Mouse (Mus musculus) kidney, embryonic 14.5 days (tissue): Measurements from ENCODE around the gene Epha6. TPM values are rescaled to one million over a fixed set of nuclear protein-coding genes. Genes with fewer than 3 reads are reported as not detected.

ENCODE experiments used
- ATAC-seq: fragments of 200-750 bp; cut with Nextera tagmentation; 2 replicates; pipeline ENCODE4 v1.8.0; 2017; ENCODE audit warnings: moderate number of reproducible peaks, mild to moderate bottlenecking, moderate TSS enrichment, moderate library complexity; ENCODE audit not compliant: low FRiP score, low TSS enrichment
- H3K27ac ChIP-seq: fragments of 300-500 bp; sonication (generic); 2 replicates; pipeline ENCODE4 v1.5.1; 2014; ENCODE audit warnings: low read depth, mild to moderate bottlenecking, low read length, moderate library complexity, mixed read lengths
- H3K27me3 ChIP-seq: fragments of 300-500 bp; sonication (generic); 2 replicates; pipeline ENCODE4 v1.6.1; 2014; ENCODE audit warnings: mild to moderate bottlenecking, low read length; ENCODE audit not compliant: control insufficient read depth, insufficient read depth
- H3K36me3 ChIP-seq: fragments of 300-500 bp; sonication (generic); 2 replicates; pipeline ENCODE4 v1.6.1; 2014; ENCODE audit warnings: low read length, mixed read lengths; ENCODE audit not compliant: control insufficient read depth, insufficient read depth
- H3K4me1 ChIP-seq: fragments of 300-500 bp; sonication (generic); 2 replicates; pipeline ENCODE4 v1.6.1; 2014; ENCODE audit warnings: low read length, mixed read lengths; ENCODE audit not compliant: control insufficient read depth, insufficient read depth
- H3K4me2 ChIP-seq: fragments of 300-500 bp; sonication (generic); replicated peaks from 2 replicates; pipeline ENCODE4 v1.6.1; 2014; ENCODE audit warnings: low read depth, mild to moderate bottlenecking, low read length
- H3K4me3 ChIP-seq: fragments of 300-500 bp; sonication (generic); 2 replicates; pipeline ENCODE4 v1.5.1; 2014; ENCODE audit warnings: mild to moderate bottlenecking, low read length
- H3K9ac ChIP-seq: fragments of 300-500 bp; sonication (generic); 2 replicates; pipeline ENCODE4 v1.6.1; 2014; ENCODE audit warnings: low read depth, mild to moderate bottlenecking, low read length, moderate library complexity
- H3K9me3 ChIP-seq: fragments of 300-500 bp; sonication (generic); 2 replicates; pipeline ENCODE4 v1.6.1; 2016; ENCODE audit warnings: low read length; ENCODE audit not compliant: control insufficient read depth
- WGBS: fragments of 180-500 bp; shearing (Covaris S2); extraction: QIAGEN DNeasy Blood & Tissue Kit; methylation state at CpG from one replicate; pipeline ENCODE4 v1.1.7; 2014; 5-methylcytosine and 5-hydroxymethylcytosine counted together
- polyA plus RNA-seq: library from polyadenylated mRNA; unstranded; fragments of >200 nt; fragmentation: Nextera tagmentation; extraction: Ambion mirVana; gene quantifications from 2 replicates; pipeline ENCODE4 v1.2.1, GENCODE M21; 2014

Epha6 gene
- polyA plus RNA-seq, 1 experiment from 2014 or later, result 0.11 TPM

DNA sequence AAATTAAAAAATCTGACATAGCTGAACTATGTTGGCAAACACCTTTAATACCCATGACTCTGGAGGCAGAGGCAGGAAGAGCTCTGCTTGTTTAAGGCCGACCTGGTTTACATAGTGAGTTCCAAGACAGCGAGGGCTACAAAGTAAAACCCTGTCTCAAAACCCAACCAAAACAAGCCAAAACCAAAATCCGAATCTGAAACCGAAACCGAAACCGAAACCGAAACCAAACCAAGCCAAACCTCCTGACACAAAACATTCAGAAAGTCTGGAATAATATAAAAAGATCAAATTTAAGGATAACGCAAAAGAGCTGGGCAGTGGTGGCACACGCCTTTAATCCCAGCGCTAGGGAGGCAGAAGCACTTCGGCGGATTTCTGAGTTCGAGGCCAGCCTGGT, 725.3 kb downstream of the Epha6 start:
- Histone ChIP-seq H3K4me1 (no peaks in the 10 kb centered on the region), H3K36me3 (no peaks in the 10 kb centered on the region), H3K4me2 (no peak overlapping the region), H3K27ac (no peak overlapping the region), H3K27me3 (no peaks in the 10 kb centered on the region), H3K9ac (no peak overlapping the region), H3K9me3 (no peaks in the 10 kb centered on the region), H3K4me3 (no peak overlapping the region)
- no peak for ATAC-seq
- WGBS, result 95% methylated on average over 13 of the region's 13 CpGs

DNA sequence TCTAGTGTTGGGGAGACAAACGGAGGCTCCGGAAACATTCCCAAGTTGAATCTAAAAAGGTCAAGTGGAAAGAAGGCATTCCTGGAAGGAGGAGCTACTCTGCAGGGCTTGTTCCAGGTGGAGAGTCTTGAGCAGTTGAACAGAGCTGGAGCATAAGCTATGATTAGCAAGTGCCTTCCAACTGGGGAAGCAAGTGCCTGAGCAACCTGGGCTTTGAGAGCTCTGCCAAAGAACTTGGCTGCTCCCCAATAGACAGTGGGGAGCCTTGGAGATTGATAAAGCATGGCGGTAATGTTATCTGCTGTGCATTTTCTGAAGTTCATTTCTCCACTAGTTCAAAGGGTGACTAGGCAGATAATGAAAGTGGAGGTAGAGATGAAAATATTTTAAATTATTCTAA, 733.5 kb downstream of the Epha6 start:
- Histone ChIP-seq H3K27ac (no peak overlapping the region), H3K4me3 (no peak overlapping the region), H3K4me1 (no peaks in the 10 kb centered on the region), H3K27me3 (no peaks in the 10 kb centered on the region), H3K9ac (no peak overlapping the region), H3K4me2 (no peak overlapping the region), H3K9me3 (no peaks in the 10 kb centered on the region), H3K36me3 (no peaks in the 10 kb centered on the region)
- no peak for ATAC-seq
- 86% methylated on average over 3 of the region's 3 CpGs for WGBS

DNA sequence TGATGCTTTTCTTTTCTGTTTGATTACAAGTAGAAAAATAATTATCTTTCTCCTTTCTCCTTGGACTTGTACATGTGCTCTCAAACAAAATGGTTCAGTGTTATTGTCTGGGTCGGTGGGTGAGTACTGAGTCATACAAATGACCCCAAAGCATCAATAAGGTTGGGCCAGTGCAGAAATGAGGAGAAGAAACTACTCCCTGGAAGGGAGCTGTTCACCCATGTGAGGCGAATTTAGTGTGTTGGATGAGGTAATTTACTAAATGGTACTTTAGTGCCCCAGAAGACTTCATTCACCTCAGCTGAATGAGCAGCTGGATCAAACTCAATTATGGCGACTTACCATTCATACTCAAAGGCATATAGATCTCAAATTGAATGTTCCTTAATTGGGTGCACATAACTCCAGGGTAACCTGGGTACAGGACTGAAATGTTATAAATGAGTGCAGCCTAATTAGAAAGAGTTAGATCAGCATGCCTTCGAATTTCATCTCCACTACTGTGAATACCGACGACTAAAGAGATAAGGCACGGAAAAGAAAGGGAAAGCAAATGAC, 751.1 kb downstream of the Epha6 start:
- no peak for ATAC-seq
- Histone ChIP-seq H3K27ac (no peak overlapping the region), H3K9ac (no peak overlapping the region), H3K4me2 (no peak overlapping the region), H3K4me1 (no peaks in the 10 kb centered on the region), H3K4me3 (no peak overlapping the region), H3K27me3 (no peaks in the 10 kb centered on the region), H3K9me3 (no peaks in the 10 kb centered on the region), H3K36me3 (no peaks in the 10 kb centered on the region)
- WGBS, result 79% methylated on average over 7 of the region's 7 CpGs

DNA sequence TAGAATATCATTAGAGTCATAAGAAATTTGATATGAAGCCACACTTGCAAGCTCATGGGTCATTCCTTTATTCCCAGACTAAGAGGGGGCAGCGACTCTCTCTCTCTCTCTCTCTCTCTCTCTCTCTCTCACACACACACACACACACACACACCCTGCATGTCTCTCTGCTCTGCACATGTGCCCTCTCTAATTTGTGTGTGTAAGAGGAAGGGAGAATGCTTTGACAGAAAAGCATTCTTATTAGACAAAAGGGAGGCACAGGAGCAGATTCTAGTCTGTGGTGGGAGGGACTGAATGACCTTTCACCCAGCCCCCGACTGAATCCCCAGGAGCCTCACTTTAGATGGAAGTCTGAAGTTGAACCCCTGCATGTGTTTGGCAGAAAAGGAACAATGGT, 752.6 kb downstream of the Epha6 start:
- no peaks in the 10 kb centered on the region for H3K4me1 ChIP-seq
- ATAC-seq, result no peak
- no peaks in the 10 kb centered on the region for H3K27me3 ChIP-seq
- H3K4me2 ChIP-seq, result no peak overlapping the region
- H3K9me3 ChIP-seq, result no peaks in the 10 kb centered on the region
- H3K4me3 ChIP-seq, result no peak overlapping the region
- WGBS, result 51% methylated on average over 2 of the region's 2 CpGs
- no peak overlapping the region for H3K9ac ChIP-seq
- H3K36me3 ChIP-seq, result no peaks in the 10 kb centered on the region
- H3K27ac ChIP-seq, result no peak overlapping the region

DNA sequence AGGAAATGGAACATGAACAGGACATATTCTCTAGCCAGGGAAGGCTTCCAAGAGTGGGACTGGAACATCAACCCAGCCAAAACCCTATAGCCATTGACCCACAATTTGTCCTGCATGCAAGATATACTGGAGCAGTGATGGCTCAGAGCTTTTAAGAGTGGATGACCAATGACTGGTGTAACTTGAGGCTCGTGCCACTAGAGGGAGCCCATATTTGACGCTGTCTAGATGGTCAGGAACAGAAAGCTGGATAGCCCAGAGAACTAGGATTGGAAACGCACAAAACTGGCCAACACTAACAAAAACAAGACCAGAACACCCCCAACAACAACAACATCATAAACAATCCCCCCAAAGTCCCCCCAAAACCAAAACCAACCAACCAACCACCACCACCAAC, 758.8 kb downstream of the Epha6 start:
- H3K36me3 ChIP-seq, result no peaks in the 10 kb centered on the region
- no peaks in the 10 kb centered on the region for H3K9me3 ChIP-seq
- H3K4me3 ChIP-seq, result no peak overlapping the region
- no peaks in the 10 kb centered on the region for H3K4me1 ChIP-seq
- 20% methylated on average over 3 of the region's 3 CpGs for WGBS
- H3K27ac ChIP-seq, result no peak overlapping the region
- ATAC-seq, result peak; percentile 68; the same call in 1 of the 2 replicates
- H3K4me2 ChIP-seq, result no peak overlapping the region
- H3K9ac ChIP-seq, result no peak overlapping the region
- no peaks in the 10 kb centered on the region for H3K27me3 ChIP-seq

DNA sequence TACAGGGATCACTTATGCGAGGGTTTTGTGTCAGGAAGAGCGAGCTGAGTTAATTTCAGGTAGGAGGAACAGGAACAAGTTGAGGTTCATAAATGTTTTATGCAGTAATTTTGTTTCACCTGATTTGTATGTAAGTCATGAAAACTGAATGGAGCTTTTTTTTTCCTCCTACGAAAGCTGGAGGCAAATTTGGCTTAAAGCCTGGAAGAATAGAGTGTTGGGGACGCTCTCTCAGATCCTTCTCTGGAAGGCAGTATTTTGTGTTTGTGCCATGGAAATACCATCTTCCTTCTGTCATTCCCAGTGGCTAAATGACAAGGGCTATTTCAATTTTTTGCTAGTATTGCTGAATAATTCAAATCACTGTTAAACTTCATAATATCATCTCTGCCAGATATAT, 768.6 kb downstream of the Epha6 start:
- Histone ChIP-seq H3K9ac (no peak overlapping the region), H3K4me2 (no peak overlapping the region), H3K4me1 (no peaks in the 10 kb centered on the region), H3K4me3 (no peak overlapping the region), H3K27me3 (no peaks in the 10 kb centered on the region), H3K9me3 (no peaks in the 10 kb centered on the region), H3K36me3 (no peaks in the 10 kb centered on the region), H3K27ac (no peak overlapping the region)
- ATAC-seq, result no peak
- 88% methylated on average over 4 of the region's 4 CpGs for WGBS

DNA sequence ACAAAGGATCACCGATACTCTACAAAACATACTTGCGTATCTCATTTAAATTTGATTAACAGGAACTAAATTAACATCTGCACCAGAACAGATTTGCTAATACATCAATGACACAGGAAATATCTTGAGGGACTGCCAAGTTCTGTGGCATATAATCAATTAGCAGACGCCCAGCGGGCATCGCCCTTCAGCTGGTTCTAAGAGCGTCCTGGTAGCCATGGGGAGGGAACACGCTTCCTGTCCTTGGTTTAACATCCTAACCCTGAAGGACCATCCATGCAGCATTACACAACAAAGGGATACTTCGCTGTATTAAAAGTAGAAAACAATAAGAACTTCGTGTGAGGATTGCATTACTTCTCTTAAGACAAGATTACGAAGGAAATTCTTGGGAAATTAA, 769.0 kb downstream of the Epha6 start:
- no peak for ATAC-seq
- Histone ChIP-seq H3K27me3 (no peaks in the 10 kb centered on the region), H3K27ac (no peak overlapping the region), H3K9ac (no peak overlapping the region), H3K9me3 (no peaks in the 10 kb centered on the region), H3K4me2 (no peak overlapping the region), H3K4me1 (no peaks in the 10 kb centered on the region), H3K36me3 (no peaks in the 10 kb centered on the region), H3K4me3 (no peak overlapping the region)
- WGBS, result 95% methylated on average over 10 of the region's 10 CpGs

DNA sequence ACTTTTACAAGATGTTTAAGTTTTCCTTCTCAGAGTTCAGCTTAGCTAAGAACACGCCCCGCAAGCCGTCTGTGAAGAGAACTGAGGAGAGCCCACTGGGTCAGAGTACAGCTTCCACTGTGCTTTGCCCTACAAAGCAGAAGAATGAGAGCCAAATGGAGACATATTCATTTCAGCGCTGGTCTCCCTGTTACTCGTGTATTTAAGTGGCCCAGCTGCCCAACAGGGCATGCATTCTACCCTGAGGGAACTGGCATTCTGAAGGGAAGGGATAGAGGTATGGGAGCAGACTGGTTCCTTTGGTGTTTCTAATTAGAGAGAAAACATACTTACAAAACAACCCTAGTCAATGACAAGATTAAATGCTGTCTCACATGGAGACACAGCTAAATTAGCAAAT, 772.9 kb downstream of the Epha6 start:
- Histone ChIP-seq H3K9me3 (no peaks in the 10 kb centered on the region), H3K27ac (no peak overlapping the region), H3K4me2 (no peak overlapping the region), H3K36me3 (no peaks in the 10 kb centered on the region), H3K9ac (no peak overlapping the region), H3K4me1 (no peaks in the 10 kb centered on the region), H3K4me3 (no peak overlapping the region), H3K27me3 (no peaks in the 10 kb centered on the region)
- ATAC-seq, result no peak
- WGBS, result 71% methylated on average over 5 of the region's 5 CpGs

DNA sequence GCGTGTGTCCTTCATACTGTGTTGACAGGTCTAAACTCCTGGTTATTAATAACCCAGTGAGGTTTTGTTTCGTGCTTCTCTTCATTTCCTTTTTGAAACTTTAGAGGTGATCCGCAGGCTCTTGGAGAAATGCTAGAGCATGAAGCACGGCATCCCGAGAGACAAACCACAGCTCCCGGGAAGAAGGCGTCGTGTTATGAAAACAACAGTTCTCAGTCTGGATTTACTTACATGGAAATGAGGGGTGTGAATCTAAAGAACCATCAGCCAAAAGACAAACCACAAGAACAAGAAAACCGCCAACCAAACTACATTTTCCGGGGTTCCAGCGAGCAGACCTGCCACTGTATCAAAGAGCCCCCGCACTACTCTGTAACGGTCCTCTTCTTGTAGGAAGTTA, 775.7 kb downstream of the Epha6 start:
- Histone ChIP-seq H3K9ac (no peak overlapping the region), H3K4me3 (no peak overlapping the region), H3K4me2 (no peak overlapping the region), H3K27ac (no peak overlapping the region), H3K4me1 (no peaks in the 10 kb centered on the region), H3K9me3 (no peaks in the 10 kb centered on the region), H3K27me3 (no peaks in the 10 kb centered on the region), H3K36me3 (no peaks in the 10 kb centered on the region)
- ATAC-seq, result no peak
- WGBS, result 77% methylated on average over 13 of the region's 13 CpGs
